Mouse (Mus musculus) heart, postnatal 10 days (tissue): ENCODE results near the gene Asprv1. TPM values are rescaled to one million over a fixed set of nuclear protein-coding genes. Genes with fewer than 3 reads are reported as not detected.

ENCODE experiments used
- DNase-seq, 2 experiments: peaks; one replicate each; pipeline ENCODE4 v3.0.0; 2021
- intact Hi-C: fragments of 180-260 bp; cut with DNase I; formaldehyde crosslinking; loops from one replicate; pipeline ENCODE4 v1.15.1; 2025
- total RNA-seq, 2 experiments: library from RNA; stranded (reverse); gene quantifications; 2 replicates each; pipeline ENCODE4 v1.2.3; 2021

Gene Asprv1
- total RNA-seq, 2 experiments from 2014 or later = 0.22 TPM; not detected in 1

- intact Hi-C loops = no loop called here
- no peak for DNase-seq
Observed at GRCm38 (mm10) chr6:86610714-86611113, 17.2 kb upstream of the Asprv1 start.

GRCm38 (mm10) chr6:86615301-86615700 lies 12.7 kb upstream of the Asprv1 start:
- intact Hi-C loops = no loop called here
- no peak for DNase-seq

DNA sequence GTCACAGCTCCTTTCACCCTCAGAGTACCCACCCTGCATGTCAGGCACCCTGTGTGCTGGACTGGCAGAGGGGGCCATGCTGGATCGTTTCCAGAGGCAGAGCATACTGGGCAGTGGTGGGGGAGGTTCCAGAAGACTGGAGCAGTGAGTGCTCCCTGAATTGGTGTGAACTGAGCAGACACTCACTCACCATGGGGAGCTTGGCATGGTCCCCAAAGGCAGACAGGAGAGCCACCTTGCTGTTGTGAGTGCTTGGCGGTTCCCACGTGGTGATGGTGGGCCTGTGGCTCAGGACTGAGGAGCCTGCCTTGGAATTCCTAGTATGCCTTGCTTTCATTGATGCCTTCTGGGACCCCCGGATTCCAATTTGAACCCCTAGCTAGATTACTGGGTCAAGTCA lies 4.8 kb upstream of the Asprv1 start:
- DNase-seq = no peak
- intact Hi-C loops = no loop called here

DNA sequence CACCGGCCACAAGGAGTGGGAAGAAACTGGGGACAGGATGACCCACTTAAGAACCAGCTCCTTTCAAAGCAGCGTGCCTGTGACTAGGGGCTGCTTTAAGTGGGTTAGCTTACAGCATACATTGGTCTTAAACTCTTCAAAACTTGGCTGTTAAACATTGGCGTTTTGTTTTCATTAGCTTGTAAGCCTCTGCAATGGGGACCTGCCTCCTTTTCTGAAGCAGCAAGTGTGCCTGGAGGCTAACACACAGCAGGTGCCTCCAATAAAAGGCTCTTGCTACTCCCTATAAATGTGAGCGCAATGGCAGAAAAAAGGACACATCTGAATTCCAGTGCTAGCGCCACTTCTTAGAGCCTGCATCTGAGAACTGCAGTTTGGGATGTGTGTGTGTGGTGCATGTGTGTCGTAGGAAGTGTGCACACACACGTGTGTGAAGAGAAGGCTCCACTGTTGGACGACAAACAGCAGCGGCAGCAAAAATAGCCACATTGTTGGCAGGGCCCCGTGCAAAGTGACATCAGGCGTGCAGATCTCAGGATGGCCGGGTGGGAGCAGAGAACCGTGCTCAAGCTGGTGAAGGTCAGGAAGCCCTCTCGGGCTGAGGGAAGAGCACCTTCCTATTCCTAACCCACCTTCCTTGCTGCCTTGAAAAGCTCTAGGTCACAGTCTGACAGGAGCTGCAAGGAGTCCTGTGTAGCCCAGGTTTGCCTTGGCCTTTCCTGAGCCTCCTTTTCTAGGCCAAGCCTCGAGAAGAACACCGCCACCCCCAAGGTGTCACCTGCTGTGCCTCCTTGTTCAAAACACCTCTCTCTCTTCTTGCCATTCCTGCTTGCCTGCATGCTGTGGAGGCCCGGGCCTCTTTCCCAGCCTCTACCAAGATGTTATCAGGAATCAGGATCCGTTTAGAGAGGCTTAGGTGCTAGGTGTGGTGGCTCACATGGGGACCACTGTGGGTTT lies 3.6 kb upstream of the Asprv1 start:
- DNase-seq = peak; percentile 35 to 42
- intact Hi-C loops = no loop called here

DNA sequence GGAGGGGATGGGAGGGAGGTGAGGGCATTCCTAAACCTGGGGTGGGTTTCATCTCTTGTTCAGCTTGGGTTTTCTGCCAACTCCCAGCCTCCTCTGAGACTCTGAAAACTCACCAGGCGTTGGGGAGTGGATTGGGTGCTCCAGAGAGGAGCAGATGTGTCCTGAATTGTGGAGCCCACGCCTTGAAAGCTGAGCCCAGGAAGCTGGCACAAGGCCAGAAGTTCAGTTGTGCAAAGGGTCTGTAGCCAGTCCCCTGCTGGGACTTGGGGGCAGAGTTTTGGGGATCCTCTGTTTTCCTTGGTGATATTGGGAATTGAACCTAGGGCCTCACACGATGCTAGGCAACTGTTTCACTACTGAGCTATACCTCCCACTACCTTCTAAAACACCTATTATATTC lies 2.2 kb downstream of the Asprv1 start:
- DNase-seq = no peak
- intact Hi-C loops = no loop called here

- DNase-seq = peak; percentile 75 to 79
- intact Hi-C loops = no loop called here
Observed at GRCm38 (mm10) chr6:86636495-86636894, 8.5 kb downstream of the Asprv1 start.

- DNase-seq = no peak
- intact Hi-C loops = no loop called here
Observed at GRCm38 (mm10) chr6:86637171-86637835, 9.3 kb downstream of the Asprv1 start.

GRCm38 (mm10) chr6:86637860-86638259 lies 9.9 kb downstream of the Asprv1 start:
- no peak for DNase-seq
- intact Hi-C loops = loop anchor here (2.0 kb wide), 1 partner anchor 93 kb away; no protein-coding TSS in a partner anchor

DNA sequence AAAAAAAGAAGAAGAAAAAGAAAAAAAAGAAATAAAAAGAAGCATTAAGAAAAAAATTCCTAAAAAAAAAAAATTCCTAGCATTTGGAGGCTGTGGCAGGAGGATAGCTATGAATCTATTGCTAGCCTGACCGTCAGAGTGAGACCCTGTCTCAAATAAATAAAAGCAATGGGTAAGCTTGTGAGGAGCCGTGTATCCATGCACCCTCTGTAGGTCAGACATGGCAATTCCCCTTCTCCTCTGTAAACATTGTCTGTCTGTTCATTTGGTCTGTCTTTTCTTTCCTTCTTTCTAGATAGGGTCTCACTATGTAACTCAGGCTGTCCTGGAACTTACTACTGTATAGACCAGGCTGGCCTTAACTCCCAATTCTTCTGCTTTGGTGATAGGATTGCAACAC lies 10.5 kb downstream of the Asprv1 start:
- intact Hi-C loops = loop anchor here (2.0 kb wide), 1 partner anchor 94 kb away; no protein-coding TSS in a partner anchor
- DNase-seq = no peak

- no peak for DNase-seq
- intact Hi-C loops = loop anchor here (2.0 kb wide), 1 partner anchor 95 kb away; no protein-coding TSS in a partner anchor
Observed at GRCm38 (mm10) chr6:86639180-86640160, 11.5 kb downstream of the Asprv1 start.

DNA sequence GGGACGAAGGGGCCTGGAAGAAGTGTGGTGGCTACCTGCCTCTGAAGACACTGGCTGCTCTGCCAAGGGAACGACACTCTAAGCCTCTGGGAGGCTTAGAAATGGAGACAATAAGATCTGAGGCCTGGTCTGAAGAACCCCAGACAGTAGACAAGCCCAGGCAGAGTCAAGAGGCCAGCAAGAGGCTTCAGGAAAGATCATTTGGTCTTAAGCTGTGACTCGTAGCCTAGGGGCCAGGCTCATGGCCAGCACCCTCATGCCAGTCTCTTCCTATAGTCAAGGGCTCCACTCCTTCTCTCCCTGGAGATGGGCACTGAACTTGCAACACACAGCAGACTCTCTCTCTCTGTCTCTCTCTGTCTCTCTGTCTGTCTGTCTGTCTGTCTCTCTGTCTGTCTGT lies 12.2 kb downstream of the Asprv1 start:
- intact Hi-C loops = no loop called here

GRCm38 (mm10) chr6:86640776-86641175 lies 12.8 kb downstream of the Asprv1 start:
- intact Hi-C loops = no loop called here
- DNase-seq = no peak

More for the DNA sequence above, 12.2 kb downstream of the Asprv1 start:
- DNase-seq = no peak

- intact Hi-C loops = no loop called here
- DNase-seq = no peak
Observed at GRCm38 (mm10) chr6:86641716-86642115, 13.8 kb downstream of the Asprv1 start.

- intact Hi-C loops = no loop called here
- no peak for DNase-seq
Observed at GRCm38 (mm10) chr6:86644775-86645400, 16.9 kb downstream of the Asprv1 start.

DNA sequence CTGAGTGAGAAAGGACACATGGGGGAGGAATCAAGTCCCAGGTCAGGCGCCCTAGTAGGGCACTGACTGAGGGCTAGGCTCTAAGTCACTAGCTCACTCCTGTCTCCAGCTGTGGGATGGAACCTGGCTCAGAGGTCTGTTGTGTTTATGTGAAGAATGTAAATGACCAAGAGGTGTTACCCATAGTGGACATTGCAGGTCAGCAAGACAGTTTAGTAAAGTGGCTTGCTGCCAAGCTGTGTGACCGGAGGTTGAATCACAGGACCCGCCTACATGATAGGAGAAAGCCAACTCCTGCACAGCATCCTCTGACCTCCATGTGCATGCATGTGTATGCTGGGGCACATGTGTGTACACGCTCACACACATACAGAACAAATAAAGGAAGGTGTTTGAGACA lies 17.6 kb downstream of the Asprv1 start:
- no peak for DNase-seq
- intact Hi-C loops = no loop called here

DNA sequence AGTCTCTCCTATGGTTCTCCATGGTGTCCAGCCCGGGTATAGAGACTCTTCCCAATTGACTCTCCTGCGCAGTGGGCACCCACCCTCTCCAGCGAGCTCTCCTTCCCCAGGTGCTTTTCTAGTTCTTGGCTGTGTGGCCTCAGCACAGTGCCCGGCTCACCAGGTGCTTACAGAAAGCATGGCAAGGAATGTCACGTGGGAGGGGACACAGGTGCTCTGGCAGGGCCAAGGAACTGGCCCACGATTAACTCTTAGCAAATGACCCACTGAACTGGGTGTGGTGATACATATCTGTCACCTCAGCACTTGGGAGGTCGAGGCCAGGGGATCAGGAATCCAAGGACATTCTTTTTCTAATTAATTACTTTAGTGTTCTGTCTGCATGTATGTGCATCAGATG lies 18.2 kb downstream of the Asprv1 start:
- intact Hi-C loops = no loop called here
- no peak for DNase-seq

DNA sequence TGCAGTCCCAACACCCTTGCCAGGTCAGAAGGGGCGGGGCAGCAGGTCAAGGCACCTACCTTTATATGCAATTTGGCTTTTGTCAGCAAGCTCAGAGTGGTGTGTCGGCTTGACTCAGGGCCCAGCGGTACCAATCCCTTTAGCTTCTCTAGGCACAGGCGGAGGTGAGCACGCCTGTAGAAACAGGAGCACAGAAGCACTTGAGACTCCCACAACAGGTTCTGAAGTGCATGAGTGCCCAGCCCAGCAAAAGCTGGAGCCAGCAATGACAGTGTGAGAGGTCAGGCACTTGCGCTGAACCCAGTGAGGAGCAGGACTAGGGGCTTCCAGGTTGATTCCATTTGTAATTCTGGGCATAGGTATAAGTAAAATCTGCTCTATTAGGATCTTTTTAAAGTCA lies 25.1 kb downstream of the Asprv1 start:
- intact Hi-C loops = no loop called here
- no peak for DNase-seq

- DNase-seq = no peak
- intact Hi-C loops = no loop called here
Observed at GRCm38 (mm10) chr6:86654270-86654916, 26.4 kb downstream of the Asprv1 start.

DNA sequence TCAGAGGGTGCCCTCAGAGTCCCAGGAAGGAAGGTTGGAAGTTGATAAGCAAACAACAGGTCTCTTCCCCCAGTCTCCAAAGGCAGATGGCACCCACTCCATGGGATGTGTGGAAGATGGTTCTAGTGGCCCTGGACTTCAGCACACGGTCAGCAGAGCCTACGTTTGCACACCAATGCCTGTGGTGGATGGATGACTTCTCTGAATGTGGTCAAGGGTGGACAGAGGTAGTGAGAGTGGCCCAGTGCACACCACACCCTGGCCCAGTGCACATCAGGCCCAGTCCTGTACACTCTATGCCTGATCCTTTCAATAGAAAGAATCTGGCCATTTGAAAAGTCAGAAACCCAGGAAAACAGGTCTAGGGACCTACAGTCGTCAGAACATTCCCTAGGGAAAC lies 30.5 kb downstream of the Asprv1 start:
- intact Hi-C loops = no loop called here

More for the DNA sequence above, 30.5 kb downstream of the Asprv1 start:
- DNase-seq = no peak
